Mouse (Mus musculus): ENCODE measurements at regions not wholly inside any gene's neighbourhood (a gene's known extent, or its start where the extent isn't known, plus 50 kb on each side); places are given as distances from the start of the nearest gene placed in this dataset.

GRCm38 (mm10) chr8:103938283-103939230, 162.9 kb upstream of the Cdh5 start:
- in situ Hi-C loops (cut with MboI, MseI) = no loop called here

GRCm38 (mm10) chr8:103940958-103941532, 160.4 kb upstream of the Cdh5 start:
- in situ Hi-C loops (cut with MboI, MseI) = no loop called here

DNA sequence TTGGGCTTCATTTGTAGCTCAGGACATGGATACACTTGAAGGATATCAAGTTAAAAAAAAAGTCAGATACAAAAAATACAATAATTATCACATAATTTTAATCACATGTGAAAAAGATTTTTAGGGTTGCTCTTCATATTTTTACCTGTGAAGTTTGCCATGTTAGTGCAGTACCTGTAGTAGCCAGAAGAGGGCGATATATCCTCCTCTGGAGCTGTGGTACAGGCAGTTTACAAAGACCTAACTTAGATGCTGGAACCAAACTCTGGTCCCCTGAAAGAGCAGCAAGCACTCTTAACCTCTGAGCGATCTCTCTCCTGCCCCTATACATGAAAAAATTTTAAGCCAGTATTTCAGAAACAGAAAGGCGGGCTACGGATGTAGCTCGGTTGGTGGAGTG, 153.0 kb upstream of the Cdh5 start:
- in situ Hi-C loops (cut with MboI, MseI) = no loop called here

DNA sequence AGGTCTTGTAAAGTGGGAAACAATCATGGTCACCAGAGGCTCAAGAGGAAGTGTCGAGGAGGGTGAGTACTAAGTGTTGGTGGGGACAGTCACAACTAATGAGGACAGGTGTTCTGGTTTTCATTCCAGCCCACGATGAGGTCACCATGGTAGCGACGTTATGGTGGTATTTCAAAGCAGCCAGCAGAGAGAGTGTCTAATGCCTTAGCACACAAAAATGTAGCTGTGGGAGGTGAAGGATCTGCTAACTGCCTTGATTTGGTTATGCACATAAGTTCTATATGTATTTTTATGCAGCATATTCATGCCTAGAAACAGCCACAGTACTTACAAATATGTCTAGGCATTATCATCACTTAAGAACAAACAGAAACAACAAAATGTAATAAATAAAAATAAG, 151.0 kb upstream of the Cdh5 start:
- in situ Hi-C loops (cut with MboI, MseI) = no loop called here

DNA sequence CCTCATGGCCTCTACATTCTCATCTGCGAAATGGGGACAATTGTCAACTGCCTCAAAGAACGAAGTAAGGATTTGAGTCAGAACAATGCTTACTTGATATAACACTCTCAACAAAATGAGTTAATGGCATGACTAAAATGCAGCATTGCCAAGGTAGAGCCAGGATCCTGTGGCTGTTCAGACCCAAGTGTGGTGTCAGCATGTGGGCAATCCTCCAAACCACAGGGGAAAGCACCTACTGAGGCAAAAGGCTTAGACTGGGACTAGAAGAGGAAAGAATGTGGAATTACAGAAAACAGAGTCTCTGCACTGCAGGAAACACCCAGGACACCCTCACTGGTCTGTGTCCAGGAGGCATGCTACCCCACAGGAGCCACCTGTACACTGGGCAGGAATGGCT, 147.8 kb upstream of the Cdh5 start:
- in situ Hi-C loops (cut with MboI, MseI) = no loop called here

DNA sequence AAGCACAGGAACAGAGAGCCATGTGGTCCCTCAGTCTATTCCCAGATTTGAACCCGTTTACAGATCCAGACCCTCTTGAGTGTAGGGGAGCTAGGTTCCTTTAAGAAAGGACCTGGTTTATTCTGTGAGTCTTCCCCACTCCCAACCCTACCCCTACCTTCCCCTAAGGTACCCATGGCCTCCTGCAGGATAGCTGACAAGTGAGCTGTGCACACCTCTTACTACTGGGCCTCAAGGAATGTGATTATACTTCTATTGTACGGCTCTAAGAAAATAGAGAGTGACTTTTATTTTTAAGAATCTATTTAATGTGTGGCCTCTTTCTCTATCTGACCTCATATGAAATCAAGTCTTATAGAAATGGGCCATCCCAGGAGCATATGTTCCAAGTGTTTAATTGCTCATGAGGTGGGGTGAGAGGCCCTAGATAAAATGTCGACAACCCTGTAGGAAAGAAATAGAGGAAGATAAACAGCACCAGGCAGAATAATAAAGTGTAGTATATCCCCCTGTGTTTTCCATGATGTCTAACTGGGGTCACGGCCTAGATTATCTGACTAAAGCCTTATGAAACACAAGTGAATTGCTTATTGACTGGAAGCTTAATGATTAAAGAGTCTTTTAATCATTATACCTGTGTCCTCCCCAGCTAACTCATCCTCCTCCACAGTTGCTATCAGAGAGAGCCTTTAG, 145.7 kb upstream of the Cdh5 start:
- in situ Hi-C loops (cut with MboI, MseI) = no loop called here

GRCm38 (mm10) chr8:103964293-103964918, 137.0 kb upstream of the Cdh5 start:
- in situ Hi-C loops (cut with MboI, MseI) = no loop called here

- in situ Hi-C loops (cut with MboI, MseI) = no loop called here
Observed at GRCm38 (mm10) chr8:103969929-103970328, 131.5 kb upstream of the Cdh5 start.

DNA sequence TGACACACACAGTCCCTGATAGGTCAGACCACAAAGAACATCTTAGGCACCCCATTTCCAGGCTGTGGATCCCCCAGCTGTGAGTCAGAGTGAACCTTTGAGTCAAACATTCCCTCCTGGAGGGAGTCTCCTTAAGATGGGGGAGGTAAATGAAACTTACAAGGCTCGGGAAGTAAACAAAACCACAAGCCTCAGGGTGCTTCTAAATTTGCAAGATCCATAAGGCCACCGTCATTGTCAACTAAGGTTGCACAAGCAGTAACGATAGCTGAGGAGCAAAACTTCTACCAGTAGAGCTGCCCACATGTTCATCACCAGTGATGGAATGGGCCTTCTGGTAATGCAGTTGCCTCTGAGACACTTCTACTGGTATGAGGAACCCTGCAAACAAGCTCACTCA, 130.9 kb upstream of the Cdh5 start:
- in situ Hi-C loops (cut with MboI, MseI) = no loop called here

GRCm38 (mm10) chr8:103970966-103971365, 130.5 kb upstream of the Cdh5 start:
- in situ Hi-C loops (cut with MboI, MseI) = no loop called here

DNA sequence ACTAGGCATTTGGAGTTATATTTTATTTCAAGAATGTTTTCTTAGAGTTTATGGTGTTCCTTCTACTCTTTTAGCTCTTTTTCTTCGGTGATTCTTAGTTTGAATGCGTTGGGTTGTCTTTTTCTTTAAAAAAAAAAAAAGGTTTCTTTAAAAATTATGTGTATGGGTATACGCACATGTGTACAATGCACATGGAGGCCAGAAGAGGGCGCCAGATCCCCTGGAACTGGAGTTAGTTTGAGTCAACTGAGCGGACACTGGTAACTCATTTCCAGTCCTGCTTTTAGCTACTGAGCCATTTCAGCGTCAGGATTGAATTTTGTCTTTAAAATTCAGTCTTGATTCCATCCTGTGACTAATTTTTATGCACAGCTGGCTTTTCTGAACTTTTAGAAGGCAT, 124.9 kb upstream of the Cdh5 start:
- in situ Hi-C loops (cut with MboI, MseI) = no loop called here

GRCm38 (mm10) chr8:103978948-103979347, 122.5 kb upstream of the Cdh5 start:
- in situ Hi-C loops (cut with MboI, MseI) = no loop called here

GRCm38 (mm10) chr8:103983860-103984594, 117.4 kb upstream of the Cdh5 start:
- in situ Hi-C loops (cut with MboI, MseI) = no loop called here

GRCm38 (mm10) chr8:103985640-103986039, 115.8 kb upstream of the Cdh5 start:
- in situ Hi-C loops (cut with MboI, MseI) = no loop called here

DNA sequence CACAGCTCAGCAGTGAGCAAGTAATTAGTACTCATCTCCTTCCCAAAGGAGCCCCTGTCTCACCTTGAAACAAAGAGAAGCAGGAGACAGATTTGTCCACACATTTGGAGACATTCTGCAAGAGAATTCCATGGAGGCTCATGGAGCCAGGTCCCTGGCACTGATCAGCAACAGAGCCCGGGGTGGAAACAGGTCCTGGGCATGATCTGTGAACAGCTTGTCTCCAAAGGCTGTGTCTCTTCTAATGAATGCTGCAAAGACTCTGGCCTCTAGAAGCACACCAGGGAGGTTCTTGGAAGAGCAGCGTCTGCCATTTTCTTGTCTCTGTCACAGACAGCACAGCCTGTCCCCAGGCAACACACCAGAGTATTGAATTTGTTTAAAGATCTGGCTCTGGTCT, 107.5 kb upstream of the Cdh5 start:
- in situ Hi-C loops (cut with MboI, MseI) = no loop called here

GRCm38 (mm10) chr8:103998143-103998542, 103.3 kb upstream of the Cdh5 start:
- in situ Hi-C loops (cut with MboI, MseI) = no loop called here

GRCm38 (mm10) chr8:104007209-104007608, 94.2 kb upstream of the Cdh5 start:
- in situ Hi-C loops (cut with MboI, MseI) = no loop called here

DNA sequence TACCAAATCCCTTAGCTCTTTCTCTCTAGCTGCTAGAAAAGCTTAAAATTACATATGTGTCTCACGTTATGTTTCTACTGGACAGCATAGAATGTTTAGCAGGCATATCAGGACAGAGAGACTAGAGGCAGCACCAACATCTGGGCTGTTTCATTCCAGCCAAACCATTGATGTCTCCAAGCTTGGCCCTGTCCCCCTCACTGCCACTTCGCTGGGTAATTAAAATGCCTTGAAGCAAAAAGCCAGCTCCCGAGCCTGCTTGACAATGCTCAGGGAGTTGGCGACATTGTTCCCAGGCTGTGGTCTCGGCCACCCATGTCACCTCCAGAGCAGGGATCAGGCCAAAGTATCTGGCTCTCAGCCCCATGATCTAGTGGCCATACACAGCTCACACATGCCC, 92.7 kb upstream of the Cdh5 start:
- in situ Hi-C loops (cut with MboI, MseI) = no loop called here

GRCm38 (mm10) chr8:104009306-104009705, 92.1 kb upstream of the Cdh5 start:
- in situ Hi-C loops (cut with MboI, MseI) = no loop called here

GRCm38 (mm10) chr8:104022231-104022630, 79.2 kb upstream of the Cdh5 start:
- in situ Hi-C loops (cut with MboI, MseI) = no loop called here

DNA sequence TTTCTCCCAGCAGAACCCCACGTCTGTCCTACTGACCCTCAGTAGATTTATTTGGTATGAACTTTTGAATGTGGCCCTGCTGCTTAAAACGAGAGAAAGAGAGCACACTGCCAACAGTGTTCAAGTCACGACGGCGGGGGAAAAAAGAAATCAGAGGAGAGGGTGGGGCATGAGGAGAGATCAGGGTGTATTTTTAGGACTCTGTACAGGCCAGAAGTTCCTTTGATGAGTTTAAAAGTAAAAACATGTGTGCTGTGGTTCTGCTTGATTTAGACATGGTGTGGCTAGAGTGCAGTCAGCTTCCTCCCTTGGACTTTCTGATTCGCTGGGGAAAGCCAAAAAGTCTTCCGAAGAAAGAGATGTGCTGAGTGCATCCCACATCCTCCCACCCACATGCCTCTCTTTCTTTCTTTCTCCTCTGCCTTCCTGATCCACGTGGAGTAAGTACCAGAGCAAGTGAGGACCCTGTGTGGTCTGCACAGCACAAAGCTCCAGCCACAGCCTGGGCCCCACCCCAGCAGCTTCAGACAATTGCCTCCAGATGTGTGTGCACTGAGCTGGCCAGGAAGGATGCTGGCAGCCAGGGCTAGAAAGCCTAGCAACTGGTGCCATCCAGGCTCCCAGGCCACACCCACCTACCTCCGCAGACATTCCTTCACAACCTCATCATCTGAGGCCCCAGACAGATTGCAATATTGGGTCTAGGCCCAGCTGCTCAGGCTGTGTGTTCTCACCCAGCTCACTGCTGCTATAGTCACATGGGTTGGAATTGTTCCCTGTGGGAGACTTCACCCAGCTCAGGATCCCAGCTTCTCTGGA, 78.5 kb upstream of the Cdh5 start:
- in situ Hi-C loops (cut with MboI, MseI) = no loop called here

Data from regulatory T cell (primary cell).